Mouse (Mus musculus) naive thymus-derived CD4-positive, alpha-beta T cell, adult 2 months (primary cell): ENCODE measurements around the gene Ogdh.

Experiments
- DNase-seq: peaks from one replicate; pipeline ENCODE4 v3.0.0-alpha.2; 2011; ENCODE audit warnings: low read depth

Ogdh gene

GRCm38 (mm10) chr11:6294632-6295031 is 3.2 kb downstream of the Ogdh start:
- DNase-seq: peak; percentile 15

DNA sequence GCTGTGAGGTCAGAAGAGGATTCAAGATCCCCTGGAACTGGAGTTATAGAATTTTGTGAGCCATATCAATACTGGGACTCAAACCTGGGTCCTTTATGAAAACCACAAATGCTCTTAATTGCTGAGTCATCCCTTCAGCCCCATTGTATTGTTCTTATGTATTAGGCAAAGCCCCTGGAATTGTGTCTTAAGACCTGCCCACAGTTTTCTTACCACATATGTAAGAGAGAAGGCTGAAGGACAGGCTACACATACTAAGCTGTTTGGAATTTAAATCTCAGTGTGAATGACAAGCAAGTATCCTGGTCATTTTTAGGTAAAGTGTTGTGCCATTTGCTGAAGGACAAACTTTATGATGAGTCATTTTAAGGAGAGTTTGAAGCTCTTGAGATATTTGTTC is 4.6 kb downstream of the Ogdh start:
- no peak for DNase-seq

GRCm38 (mm10) chr11:6299435-6299834 is 8.0 kb downstream of the Ogdh start:
- DNase-seq: no peak

- no peak for DNase-seq
Measured at GRCm38 (mm10) chr11:6302793-6303192, 11.4 kb downstream of the Ogdh start.

GRCm38 (mm10) chr11:6305943-6306430 is 14.6 kb downstream of the Ogdh start:
- no peak for DNase-seq

DNA sequence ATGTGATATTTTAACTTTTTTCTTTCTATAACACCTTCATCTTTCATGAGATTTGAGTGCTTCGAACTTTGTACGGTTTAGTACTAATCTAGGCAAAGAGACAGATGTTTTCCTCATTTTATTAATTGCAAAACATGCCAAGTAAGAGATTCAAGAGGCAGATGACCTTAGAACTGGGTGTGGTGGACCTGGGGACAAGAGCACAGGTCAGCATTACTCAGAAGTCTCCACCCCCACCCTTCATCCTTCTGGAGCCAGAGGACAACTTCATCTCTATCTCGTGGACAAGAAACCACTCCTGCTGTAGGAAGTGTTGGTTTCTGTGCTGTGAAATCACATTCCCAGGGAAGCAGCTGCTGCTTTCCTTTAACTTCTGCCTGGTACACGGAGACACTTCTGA is 16.7 kb downstream of the Ogdh start:
- DNase-seq: no peak

DNA sequence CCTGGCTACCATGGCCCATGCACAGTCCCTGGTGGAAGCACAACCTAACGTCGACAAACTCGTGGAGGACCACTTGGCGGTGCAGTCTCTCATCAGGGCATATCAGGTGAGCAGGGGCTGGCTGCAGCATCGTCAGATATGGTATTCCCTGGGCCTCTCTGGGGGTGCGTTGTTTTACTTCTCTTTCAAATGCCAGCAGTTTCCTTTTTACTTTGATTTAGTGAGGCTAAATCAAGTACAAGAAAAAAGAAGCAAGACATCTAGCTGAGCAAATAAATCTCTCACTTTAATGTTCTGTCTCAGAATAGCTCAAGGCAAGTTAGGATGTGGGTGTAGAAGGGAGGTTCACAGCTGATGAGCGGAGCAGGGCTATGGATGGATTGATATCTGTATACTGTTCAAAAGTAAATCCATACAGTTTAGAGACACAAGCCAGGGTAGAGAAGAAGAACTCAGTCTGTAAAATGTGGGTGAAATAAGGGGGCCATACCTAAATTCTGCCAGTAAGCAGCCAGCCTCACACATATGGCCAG is 22.5 kb downstream of the Ogdh start:
- no peak for DNase-seq

GRCm38 (mm10) chr11:6316821-6317220 is 25.4 kb downstream of the Ogdh start:
- no peak for DNase-seq

GRCm38 (mm10) chr11:6318559-6318958 is 27.1 kb downstream of the Ogdh start:
- no peak for DNase-seq

DNA sequence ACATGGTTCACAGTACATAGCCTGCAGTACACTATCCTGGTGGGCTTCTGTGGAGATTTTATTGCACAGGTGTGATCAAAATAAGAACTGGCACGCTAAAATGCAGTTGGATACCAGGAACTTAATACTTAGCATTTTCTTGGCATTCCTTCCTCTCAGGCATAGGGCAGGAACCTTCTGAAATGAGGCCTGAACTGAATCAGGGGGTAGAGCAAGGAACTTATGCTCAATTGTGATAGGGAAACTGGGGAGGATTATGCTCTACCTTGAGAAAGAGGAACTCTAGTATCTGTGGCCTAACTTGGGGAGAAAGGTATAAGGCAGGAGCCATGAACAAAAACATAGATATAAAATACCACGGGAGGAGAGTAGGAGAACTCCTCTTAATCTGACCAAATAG is 27.9 kb downstream of the Ogdh start:
- no peak for DNase-seq

GRCm38 (mm10) chr11:6322086-6322485 is 30.7 kb downstream of the Ogdh start:
- DNase-seq: no peak

DNA sequence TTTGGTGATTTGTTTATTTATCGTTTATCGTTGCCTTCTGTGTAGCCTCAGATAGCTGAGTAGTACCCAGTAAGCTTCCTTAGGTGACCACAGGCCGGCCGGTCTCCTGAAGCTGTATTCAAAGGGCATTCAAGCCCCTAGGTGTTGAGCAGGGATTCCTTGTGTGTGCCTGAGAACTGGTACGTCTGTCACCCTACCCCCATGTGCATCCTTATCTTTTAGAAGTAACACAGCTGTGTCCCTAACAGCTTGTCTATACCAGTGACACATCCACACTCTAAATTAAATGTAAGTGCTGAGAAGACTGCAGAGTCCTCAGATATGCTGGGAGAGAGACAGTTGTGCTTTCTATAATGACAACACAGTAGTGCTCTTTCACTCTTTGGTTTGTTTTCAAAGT is 31.9 kb downstream of the Ogdh start:
- no peak for DNase-seq

- no peak for DNase-seq
Measured at GRCm38 (mm10) chr11:6331256-6331655, 39.8 kb downstream of the Ogdh start.

GRCm38 (mm10) chr11:6332606-6333005 is 41.2 kb downstream of the Ogdh start:
- peak; percentile 60 for DNase-seq

DNA sequence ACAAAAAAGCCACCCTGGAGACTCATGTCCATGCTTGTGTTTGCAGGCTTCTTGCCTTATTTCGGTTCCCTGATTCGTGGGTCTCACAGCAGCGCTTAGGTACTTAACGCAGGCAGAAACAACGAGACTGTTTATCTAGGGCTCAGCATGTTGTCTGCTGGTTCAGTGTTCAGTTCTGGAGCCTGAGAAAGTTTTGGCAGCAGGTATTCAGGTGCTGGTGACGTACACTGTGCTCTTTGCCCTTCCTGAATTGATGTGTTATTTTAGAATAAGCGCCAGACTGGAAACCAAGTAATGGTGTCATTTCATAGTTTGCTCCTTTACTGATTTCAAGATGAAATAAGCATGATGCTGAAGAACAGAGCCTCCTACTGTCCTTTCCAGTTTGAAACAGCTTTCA is 42.0 kb downstream of the Ogdh start:
- DNase-seq: no peak

DNA sequence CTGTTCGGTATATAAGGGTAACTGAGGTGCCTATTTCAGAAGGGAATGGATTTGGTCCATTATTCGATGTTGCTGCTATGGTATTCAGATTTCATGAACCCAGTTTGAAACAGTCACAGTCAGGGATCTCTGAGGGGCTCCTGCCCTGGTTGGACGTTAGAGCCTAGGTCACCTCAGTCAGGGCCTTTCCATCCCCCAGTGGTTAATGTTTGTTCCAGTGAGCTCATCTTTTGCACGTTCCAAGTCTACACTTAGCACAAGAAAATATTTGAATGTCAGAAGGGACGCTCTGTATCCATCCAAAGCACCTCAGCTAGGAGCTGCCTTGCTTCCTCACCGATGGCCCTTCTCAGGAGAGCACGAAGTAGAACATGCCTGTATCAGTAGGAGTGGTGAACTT is 43.9 kb downstream of the Ogdh start:
- no peak for DNase-seq

DNA sequence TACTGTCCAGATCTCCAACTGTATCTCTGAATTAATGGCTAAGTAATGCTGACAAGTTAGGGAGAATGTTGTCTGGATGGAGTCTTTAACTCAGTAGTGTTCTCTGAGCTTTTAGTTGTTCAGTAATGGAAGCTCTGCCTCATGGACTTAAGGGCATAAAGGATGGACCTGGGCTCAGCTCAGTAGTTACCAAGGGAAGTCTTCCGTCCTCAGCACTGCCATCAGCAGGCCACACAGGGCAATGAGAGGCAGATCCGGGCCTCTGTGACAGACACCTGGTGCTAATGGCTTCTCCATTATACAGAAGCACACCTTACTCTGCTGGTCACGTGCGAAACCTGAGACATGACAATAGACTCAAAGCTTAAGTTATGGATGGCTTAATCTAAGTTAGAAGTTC is 45.3 kb downstream of the Ogdh start:
- DNase-seq: no peak

- DNase-seq: no peak
Measured at GRCm38 (mm10) chr11:6345956-6346355, 54.5 kb downstream of the Ogdh start.

GRCm38 (mm10) chr11:6346966-6347365 is 55.5 kb downstream of the Ogdh start:
- DNase-seq: no peak

- no peak for DNase-seq
Measured at GRCm38 (mm10) chr11:6348681-6349200, 57.3 kb downstream of the Ogdh start.

GRCm38 (mm10) chr11:6349586-6349985 is 58.2 kb downstream of the Ogdh start:
- DNase-seq: no peak

- DNase-seq: no peak
Measured at GRCm38 (mm10) chr11:6355106-6355505, 63.7 kb downstream of the Ogdh start.

GRCm38 (mm10) chr11:6364581-6365275 is 73.3 kb downstream of the Ogdh start:
- DNase-seq: no peak

GRCm38 (mm10) chr11:6365885-6366284 is 74.5 kb downstream of the Ogdh start:
- peak; percentile 94 for DNase-seq
